Mouse (Mus musculus) CH12.LX (cell line): ENCODE data around the gene Agrp. TPM values are rescaled to one million over a fixed set of nuclear protein-coding genes. Genes with fewer than 3 reads are reported as not detected.

ENCODE experiments used
- DNase-seq: peaks from one replicate; pipeline ENCODE4 v3.0.0-alpha.2; 2013; ENCODE audit errors: extremely low read depth
- H3K27ac ChIP-seq: 2 replicates; pipeline ENCODE4 v1.5.1; 2012; ENCODE audit warnings: low read depth, mild to moderate bottlenecking, control low read depth, moderate library complexity; ENCODE audit not compliant: insufficient read depth
- H3K27me3 ChIP-seq: replicated peaks from 2 replicates; pipeline ENCODE3; 2012; ENCODE audit warnings: inconsistent platforms
- H3K36me3 ChIP-seq, 2 experiments: replicated peaks in 1 of 2; 2 replicates each; pipeline versions ENCODE3 to v1.6.1; 2012; ENCODE audit warnings: inconsistent platforms in 1 of 2, low read length in 1 of 2, mild to moderate bottlenecking in 1 of 2, mixed read lengths in 1 of 2, moderate library complexity in 1 of 2; ENCODE audit not compliant: control insufficient read depth in 1 of 2, insufficient read depth in 1 of 2
- H3K4me1 ChIP-seq, 2 experiments: 2 replicates each; pipeline ENCODE4 v1.6.1; 2012; ENCODE audit warnings: inconsistent platforms in 1 of 2, moderate library complexity in 1 of 2; ENCODE audit not compliant: insufficient read depth in 2 of 2, control insufficient read depth in 1 of 2
- H3K4me2 ChIP-seq: 2 replicates; pipeline ENCODE4 v1.6.1; 2012; ENCODE audit warnings: low read depth, mild to moderate bottlenecking, control low read depth; ENCODE audit not compliant: poor library complexity, insufficient read depth, severe bottlenecking
- H3K4me3 ChIP-seq, 3 experiments: fragments of 150-350 bp in 1 of 3; sonication (generic) in 1 of 3; replicated peaks in 1 of 3; 2 replicates each; pipeline versions ENCODE3 to v1.5.1; 2011 to 2012; ENCODE audit warnings: low read depth in 2 of 3, low read length in 2 of 3, mild to moderate bottlenecking in 2 of 3, moderate library complexity in 2 of 3, control low read depth in 1 of 3, improper control_type of control experiment in 1 of 3, inconsistent platforms in 1 of 3, mixed read lengths in 1 of 3; ENCODE audit not compliant: poor library complexity in 1 of 3
- H3K79me2 ChIP-seq: replicated peaks from 2 replicates; pipeline ENCODE4 v1.6.1; 2012; ENCODE audit warnings: mild to moderate bottlenecking, moderate library complexity; ENCODE audit not compliant: control insufficient read depth, poor library complexity, insufficient read depth, severe bottlenecking; ENCODE audit errors: extremely low read depth
- H3K9ac ChIP-seq: 2 replicates; pipeline ENCODE4 v1.6.1; 2012; ENCODE audit warnings: low read depth, mild to moderate bottlenecking, control low read depth, moderate library complexity; ENCODE audit not compliant: insufficient read depth
- H3K9me3 ChIP-seq: replicated peaks from 2 replicates; pipeline ENCODE3; 2012; ENCODE audit warnings: low read length, inconsistent platforms, mixed read lengths
- CHD1 ChIP-seq: IDR thresholded peaks from 2 replicates; pipeline ENCODE4 v1.6.1; 2012; ENCODE audit warnings: low read depth, low read length, improper control_type of control experiment, inconsistent platforms
- CTCF ChIP-seq, 2 experiments: IDR thresholded peaks in 1 of 2; conservative IDR thresholded peaks in 1 of 2; 2 replicates each; pipeline ENCODE4 v1.5.1; 2011 to 2012; ENCODE audit warnings: low read depth in 2 of 2, low read length in 2 of 2, improper control_type of control experiment in 1 of 2, inconsistent platforms in 1 of 2, mild to moderate bottlenecking in 1 of 2, moderate library complexity in 1 of 2
- E2F4 ChIP-seq: IDR thresholded peaks from 2 replicates; pipeline ENCODE4 v1.6.1; 2011; ENCODE audit warnings: low read depth, low read length, improper control_type of control experiment; ENCODE audit not compliant: insufficient replicate concordance
- EP300 ChIP-seq: IDR thresholded peaks from 2 replicates; pipeline ENCODE4 v1.6.1; 2011; ENCODE audit warnings: low read length, improper control_type of control experiment
- ETS1 ChIP-seq: conservative IDR thresholded peaks from 2 replicates; pipeline ENCODE4 v1.6.1; 2012; ENCODE audit warnings: low read depth, mild to moderate bottlenecking, inconsistent platforms, low read length, improper control_type of control experiment, moderate library complexity
- GABPA ChIP-seq: IDR thresholded peaks from 2 replicates; pipeline ENCODE4 v1.6.1; 2012; ENCODE audit warnings: low read depth, low read length, improper control_type of control experiment, inconsistent platforms; ENCODE audit not compliant: insufficient replicate concordance
- HCFC1 ChIP-seq: IDR thresholded peaks from 2 replicates; pipeline ENCODE4 v1.6.1; 2012; ENCODE audit warnings: low read depth, mild to moderate bottlenecking, inconsistent platforms, low read length, improper control_type of control experiment
- JUN ChIP-seq: IDR thresholded peaks from 2 replicates; pipeline ENCODE4 v1.6.1; 2011; ENCODE audit warnings: low read depth, mild to moderate bottlenecking, low read length, improper control_type of control experiment, moderate library complexity; ENCODE audit not compliant: insufficient read depth
- MAX ChIP-seq: IDR thresholded peaks from 2 replicates; pipeline ENCODE4 v1.6.1; 2011; ENCODE audit warnings: low read length, improper control_type of control experiment
- MXI1 ChIP-seq: IDR thresholded peaks from 2 replicates; pipeline ENCODE4 v1.6.1; 2011; ENCODE audit warnings: mild to moderate bottlenecking, low read depth, low read length, improper control_type of control experiment
- MYC ChIP-seq: IDR thresholded peaks from 2 replicates; pipeline ENCODE4 v1.6.1; 2011; ENCODE audit warnings: low read depth, mild to moderate bottlenecking, improper control_type of control experiment, low read length
- NELFE ChIP-seq: IDR thresholded peaks from 2 replicates; pipeline ENCODE4 v1.6.1; 2011; ENCODE audit warnings: low read depth, low read length, improper control_type of control experiment
- POLR2A ChIP-seq: IDR thresholded peaks from 2 replicates; pipeline ENCODE4 v1.6.1; 2011; ENCODE audit warnings: low read depth, mild to moderate bottlenecking, improper control_type of control experiment, low read length
- SIN3A ChIP-seq: IDR thresholded peaks from 2 replicates; pipeline ENCODE4 v1.6.1; 2012; ENCODE audit warnings: low read length, improper control_type of control experiment, inconsistent platforms
- SMC3 ChIP-seq: IDR thresholded peaks from 2 replicates; pipeline ENCODE4 v1.6.1; 2011; ENCODE audit warnings: low read depth, low read length, improper control_type of control experiment
- UBTF ChIP-seq: IDR thresholded peaks from 2 replicates; pipeline ENCODE4 v1.6.1; 2012; ENCODE audit warnings: low read depth, mild to moderate bottlenecking, inconsistent platforms, low read length, improper control_type of control experiment, moderate library complexity
- ZC3H11A ChIP-seq: IDR thresholded peaks from 2 replicates; pipeline ENCODE4 v1.6.1; 2012; ENCODE audit warnings: low read depth, mild to moderate bottlenecking, inconsistent platforms, low read length, improper control_type of control experiment
- ZKSCAN1 ChIP-seq: IDR thresholded peaks from 2 replicates; pipeline ENCODE4 v1.6.1; 2012; ENCODE audit warnings: low read depth, inconsistent platforms, low read length, improper control_type of control experiment, borderline replicate concordance
- ZMIZ1 ChIP-seq: IDR thresholded peaks from 2 replicates; pipeline ENCODE4 v1.6.1; 2012; ENCODE audit warnings: low read depth, mild to moderate bottlenecking, inconsistent platforms, low read length, improper control_type of control experiment
- dilution Hi-C: fragments of 300-500 bp; cut with MboI; formaldehyde crosslinking; loops from 2 replicates; pipeline ENCODE4 v1.14.3; 2020; ENCODE audit warnings: low sequenced_read_pairs; ENCODE audit not compliant: extremely low pct_unique_long_range_greater_than_20kb, extremely low pct_ligation_motif_present
- in situ Hi-C: fragments of 300-500 bp; cut with MboI; formaldehyde crosslinking; loops from 3 replicates; pipeline ENCODE4 v1.14.3; 2019; ENCODE audit warnings: low sequenced_read_pairs, low pct_ligation_motif_present, low pct_unique_long_range_greater_than_20kb, mixed read lengths
- polyA plus RNA-seq: library from polyadenylated mRNA; unstranded; fragments of >175 nt; gene quantifications from 2 replicates; pipeline ENCODE4 v1.2.1, GENCODE M21; 2012; ENCODE audit warnings: low read depth; ENCODE audit not compliant: insufficient read length
- total RNA-seq, 2 experiments: library from RNA; depleted of rRNA; stranded (reverse); fragments of 300-350 nt in 1 of 2; fragments of >200 nt in 1 of 2; gene quantifications; 2 replicates each; pipeline ENCODE4 v1.2.3; 2012 to 2014

The Agrp gene
- total and polyA plus RNA-seq, 3 experiments = 0.30 TPM; not detected in 2

GRCm38 (mm10) chr8:105594451-105595242 is 42.5 kb downstream of the Agrp start:
- peaks cover 8% of the 10 kb centered on the region for H3K27me3 ChIP-seq
- no peak overlapping the region for H3K9ac ChIP-seq
- H3K4me2 ChIP-seq = no peak overlapping the region
- dilution Hi-C loops = no loop called here
- no peak for DNase-seq
- in situ Hi-C loops = loop anchor here (5.0 kb wide), 1 partner anchor 108 kb away; the partner anchor contains the start of genes Acd and Pard6a
- no peaks in the 10 kb centered on the region for H3K79me2 ChIP-seq
- H3K4me1 ChIP-seq = peaks cover 0 to 12% of the 10 kb centered on the region in 2 experiments; a peak in 2 of 4 replicates
- TF ChIP-seq ETS1 (no peak), HCFC1 (no peak), MYC (no peak), ZMIZ1 (no peak), SMC3 (no peak), JUN (no peak), ZKSCAN1 (no peak), E2F4 (no peak), NELFE (no peak), EP300 (no peak), CHD1 (no peak), UBTF (no peak), POLR2A (no peak), CTCF (conservative IDR thresholded peaks at IDR 0.05 in 1 of 2, IDR thresholded peaks at IDR 0.05 in 1 of 2; ENCODE audit: low read depth in 2 of 2, low read length in 2 of 2) (no peak), ZC3H11A (no peak)
- H3K4me3 ChIP-seq = no peak overlapping the region
- H3K36me3 ChIP-seq = no peaks in the 10 kb centered on the region
- H3K9me3 ChIP-seq = no peaks in the 10 kb centered on the region
- no peak overlapping the region for H3K27ac ChIP-seq

- no peak overlapping the region for H3K27ac ChIP-seq
- in situ Hi-C loops (no loop called here), dilution Hi-C loops (no loop called here)
Observed at GRCm38 (mm10) chr8:105593859-105594258, 43.3 kb downstream of the Agrp start.

More at GRCm38 (mm10) chr8:105593859-105594258, 43.3 kb downstream of the Agrp start:
- H3K9me3 ChIP-seq = no peaks in the 10 kb centered on the region
- no peak overlapping the region for H3K4me2 ChIP-seq
- peaks cover 8% of the 10 kb centered on the region for H3K27me3 ChIP-seq
- no peak for TF ChIP-seq GABPA
- TF ChIP-seq MXI1 = no peak
- no peak for TF ChIP-seq POLR2A
- no peak for TF ChIP-seq MAX
- no peak for TF ChIP-seq ZC3H11A
- no peak for TF ChIP-seq SIN3A
- TF ChIP-seq EP300 = no peak
- H3K9ac ChIP-seq = no peak overlapping the region
- DNase-seq = no peak
- peaks cover 0 to 12% of the 10 kb centered on the region in 2 experiments; a peak in 2 of 4 replicates for H3K4me1 ChIP-seq
- H3K79me2 ChIP-seq = no peaks in the 10 kb centered on the region
- no peak overlapping the region for H3K4me3 ChIP-seq
- H3K36me3 ChIP-seq = no peaks in the 10 kb centered on the region
